12 mouse cellular contexts compared by ENCODE assay signal in genomic region chr17:83978858-83979470, GRCm38 (mm10).
DNase-seq lines count a peak whose midpoint lies in the region; ATAC-seq and TF ChIP-seq lines count a peak whose summit lies in the region.
"Had no signal": no experiment of that assay in that cellular context is flagged by ENCODE, and none has a peak within 500 bp of the region (broad histone marks: within the 10 kb centered on the region; RNA-seq: fewer than 3 reads in every experiment).

No protein-coding gene starts in this region.

- H3K27me3 ChIP-seq in kidney, adult 2 months (replicated peaks; ENCODE audit: control insufficient read depth, insufficient read depth, low read length): no peaks in the 10 kb centered on the region
- H3K27me3 ChIP-seq in kidney, embryonic 14.5 days (ENCODE audit: control insufficient read depth, insufficient read depth, low read length): no peaks in the 10 kb centered on the region
- no peaks in the 10 kb centered on the region for H3K27me3 ChIP-seq in Patski
- no peaks in the 10 kb centered on the region for H3K27me3 ChIP-seq in limb, embryonic 10.5 days (ENCODE audit: low read depth, poor library complexity, severe bottlenecking)
- H3K27me3 ChIP-seq: heart, embryonic 12.5 days had no signal

- H3K9me3 ChIP-seq in kidney, embryonic 14.5 days (ENCODE audit: control insufficient read depth, low read length): no peaks in the 10 kb centered on the region
- H3K9me3 ChIP-seq in limb, embryonic 10.5 days (replicated peaks): no peaks in the 10 kb centered on the region
- H3K9me3 ChIP-seq: heart, embryonic 12.5 days had no signal

- no peak overlapping the region for H3K4me2 ChIP-seq in kidney, embryonic 14.5 days (replicated peaks; ENCODE audit: low read depth, low read length)
- H3K4me2 ChIP-seq: heart, embryonic 12.5 days; midbrain, embryonic 11.5 days had no signal

- POLR2A ChIA-PET in Patski (lab: Charles Lee): interaction anchor here (1.7 kb wide), 1 partner anchor 21 kb away, joined by 4 read pairs; no protein-coding TSS in a partner anchor

- no peak overlapping the region for H3K9ac ChIP-seq in kidney, embryonic 14.5 days (ENCODE audit: low read depth, low read length)
- H3K9ac ChIP-seq: heart, embryonic 12.5 days; liver, postnatal 0 days had no signal

- 69% methylated on average over 7 of the region's 7 CpGs for WGBS in kidney, adult 2 months
- WGBS in kidney, embryonic 14.5 days: 70% methylated on average over 7 of the region's 7 CpGs
- WGBS in limb, embryonic 10.5 days: 61% methylated on average over 7 of the region's 7 CpGs

- in situ Hi-C loops in Patski (cut with MboI; ENCODE audit: low pct_unique_long_range_greater_than_20kb): loop anchor here (5.0 kb wide), 1 partner anchor 218 kb away; no protein-coding TSS in a partner anchor

- H3K27ac ChIP-seq in kidney, adult 2 months (ENCODE audit: insufficient read depth, low read depth, low read length): peak overlapping the region; percentile 47
- H3K27ac ChIP-seq in kidney, embryonic 14.5 days (ENCODE audit: low read depth, low read length): no peak overlapping the region
- peak overlapping the region; percentile 73 for H3K27ac ChIP-seq in limb, embryonic 10.5 days

- H3K4me3 ChIP-seq in kidney, adult 2 months (ENCODE audit: insufficient read depth, low read depth, low read length): no peak overlapping the region
- H3K4me3 ChIP-seq in kidney, embryonic 14.5 days (ENCODE audit: low read length): no peak overlapping the region
- no peak overlapping the region for H3K4me3 ChIP-seq in limb, embryonic 10.5 days
- H3K4me3 ChIP-seq: heart, embryonic 12.5 days had no signal

- no peak for TF ChIP-seq CTCF in kidney, adult 2 months (conservative IDR thresholded peaks at IDR 0.05; ENCODE audit: insufficient read depth, insufficient read length, low read depth, low read length)
- no peak for TF ChIP-seq CTCF in Patski (IDR thresholded peaks at IDR 0.05)

- CTCF ChIA-PET in Patski (lab: Charles Lee): interaction anchor here (1.0 to 1.3 kb wide), 3 partner anchors 18 to 50 kb away, joined by 3 read pairs; no protein-coding TSS in a partner anchor

- ATAC-seq in kidney, embryonic 14.5 days (ENCODE audit: low FRiP score, low TSS enrichment): no peak
- ATAC-seq in Patski: peak; percentile 74
- no peak for ATAC-seq in erythroid progenitor cell, adult 5-6 weeks (replicated peaks; ENCODE audit: low FRiP score, poor library complexity, severe bottlenecking)

- TF ChIP-seq POLR2A in kidney, adult 2 months (IDR thresholded peaks at IDR 0.05; ENCODE audit: low read depth, low read length): no peak

- DNase-seq in kidney, adult 2 months: no peak
- DNase-seq in 3T3-L1 (ENCODE audit: low read depth, low spot score): peak; percentile 98
- DNase-seq in Patski (ENCODE audit: low read depth, low spot score): peak; percentile 64
- no peak for DNase-seq in limb, embryonic 10.5 days (ENCODE audit: low spot score)
- no peak for DNase-seq in cerebellum, postnatal 4 days (ENCODE audit: low spot score in 2 of 2)
- DNase-seq: cerebellum, adult 2 months; kidney, adult 11 months; liver, postnatal 0 days had no signal

- no peaks in the 10 kb centered on the region for H3K36me3 ChIP-seq in kidney, adult 2 months (ENCODE audit: control insufficient read depth, insufficient read depth, low read length)
- no peaks in the 10 kb centered on the region for H3K36me3 ChIP-seq in kidney, embryonic 14.5 days (ENCODE audit: control insufficient read depth, insufficient read depth, low read length)
- no peaks in the 10 kb centered on the region for H3K36me3 ChIP-seq in limb, embryonic 10.5 days
- H3K36me3 ChIP-seq: heart, embryonic 12.5 days had no signal

- H3K4me1 ChIP-seq in kidney, adult 2 months (ENCODE audit: control insufficient read depth, insufficient read depth, low read length): peaks cover 8% of the 10 kb centered on the region; the same call in 1 of the 2 replicates
- H3K4me1 ChIP-seq in kidney, embryonic 14.5 days (ENCODE audit: control insufficient read depth, insufficient read depth, low read length): peaks cover 26% of the 10 kb centered on the region
- H3K4me1 ChIP-seq in limb, embryonic 10.5 days: peaks cover 54% of the 10 kb centered on the region

Comparison
In these comparisons a context has a peak if more than half of its experiments do, and no peak if none do; other contexts are left out.
1. DNase-seq: peak in 3T3-L1 (single experiment) and Patski (single experiment); none in kidney, adult 2 months (single experiment), limb, embryonic 10.5 days (single experiment) and cerebellum, postnatal 4 days (0 of 2).